Mouse (Mus musculus): ENCODE results near the gene Ewsr1. TPM values are rescaled to one million over a fixed set of nuclear protein-coding genes. Genes with fewer than 3 reads are reported as not detected.

Gene Ewsr1
- total and polyA plus RNA-seq, 3 experiments, result 399 to 1,267 (median 418) TPM

GRCm38 (mm10) chr11:5135914-5136313, 36.8 kb upstream of the Ewsr1 start:
- no peak for DNase-seq (ENCODE audit: extremely low read depth)
- Histone ChIP-seq H3K4me1 (ENCODE audit: control insufficient read depth in 1 of 2, insufficient read depth in 2 of 2) (no peaks in the 10 kb centered on the region), H3K9ac (ENCODE audit: insufficient read depth, low read depth) (no peak overlapping the region), H3K27me3 (replicated peaks) (peaks cover 40% of the 10 kb centered on the region), H3K27ac (ENCODE audit: insufficient read depth, low read depth) (no peak overlapping the region), H3K79me2 (replicated peaks; ENCODE audit: control insufficient read depth, extremely low read depth, insufficient read depth, poor library complexity, severe bottlenecking) (no peaks in the 10 kb centered on the region), H3K4me3 (replicated peaks in 1 of 3; ENCODE audit: low read depth in 2 of 3, low read length in 2 of 3, poor library complexity in 1 of 3) (no peak overlapping the region), H3K9me3 (replicated peaks; ENCODE audit: low read length) (no peaks in the 10 kb centered on the region), H3K36me3 (replicated peaks in 1 of 2; ENCODE audit: control insufficient read depth in 1 of 2, insufficient read depth in 1 of 2, low read length in 1 of 2) (no peaks in the 10 kb centered on the region), H3K4me2 (ENCODE audit: insufficient read depth, low read depth, poor library complexity, severe bottlenecking) (no peak overlapping the region)
- dilution Hi-C loops (cut with MboI; ENCODE audit: extremely low pct_ligation_motif_present, extremely low pct_unique_long_range_greater_than_20kb, low sequenced_read_pairs) (no loop called here), in situ Hi-C loops (cut with MboI; ENCODE audit: low pct_ligation_motif_present, low pct_unique_long_range_greater_than_20kb, low sequenced_read_pairs) (no loop called here)
- TF ChIP-seq IRF4 (IDR thresholded peaks at IDR 0.05; ENCODE audit: low read depth, low read length) (no peak), CTCF (conservative IDR thresholded peaks at IDR 0.05 in 1 of 2, IDR thresholded peaks at IDR 0.05 in 1 of 2; ENCODE audit: low read depth in 2 of 2, low read length in 2 of 2) (no peak), RAD21 (IDR thresholded peaks at IDR 0.05; ENCODE audit: low read depth, low read length) (no peak), NELFE (IDR thresholded peaks at IDR 0.05; ENCODE audit: low read depth, low read length) (no peak), USF2 (conservative IDR thresholded peaks at IDR 0.05; ENCODE audit: low read depth, low read length) (no peak), TCF12 (IDR thresholded peaks at IDR 0.05; ENCODE audit: low read depth, low read length) (no peak), ZMIZ1 (IDR thresholded peaks at IDR 0.05; ENCODE audit: low read depth, low read length) (no peak), E2F4 (IDR thresholded peaks at IDR 0.05; ENCODE audit: insufficient replicate concordance, low read depth, low read length) (no peak), MAZ (IDR thresholded peaks at IDR 0.05; ENCODE audit: low read depth, low read length) (no peak), ZNF384 (IDR thresholded peaks at IDR 0.05; ENCODE audit: low read depth, low read length) (no peak), PAX5 (IDR thresholded peaks at IDR 0.05; ENCODE audit: low read length) (no peak), MAFK (IDR thresholded peaks at IDR 0.05; ENCODE audit: insufficient replicate concordance, low read length) (no peak), ETS1 (conservative IDR thresholded peaks at IDR 0.05; ENCODE audit: low read depth, low read length) (no peak), SMC3 (IDR thresholded peaks at IDR 0.05; ENCODE audit: low read depth, low read length) (no peak), CHD2 (IDR thresholded peaks at IDR 0.05; ENCODE audit: low read length) (no peak), POLR2AphosphoS2 (IDR thresholded peaks at IDR 0.05; ENCODE audit: low read depth, low read length) (no peak)

GRCm38 (mm10) chr11:5132751-5133150, 33.7 kb upstream of the Ewsr1 start:
- Histone ChIP-seq H3K27ac (ENCODE audit: insufficient read depth, low read depth) (no peak overlapping the region), H3K36me3 (replicated peaks in 1 of 2; ENCODE audit: control insufficient read depth in 1 of 2, insufficient read depth in 1 of 2, low read length in 1 of 2) (no peaks in the 10 kb centered on the region), H3K9me3 (replicated peaks; ENCODE audit: low read length) (no peaks in the 10 kb centered on the region), H3K27me3 (replicated peaks) (peaks cover 44% of the 10 kb centered on the region), H3K4me1 (ENCODE audit: control insufficient read depth in 1 of 2, insufficient read depth in 2 of 2) (peaks cover 3 to 10% of the 10 kb centered on the region in 2 experiments), H3K4me3 (replicated peaks in 1 of 3; ENCODE audit: low read depth in 2 of 3, low read length in 2 of 3, poor library complexity in 1 of 3) (no peak overlapping the region), H3K4me2 (ENCODE audit: insufficient read depth, low read depth, poor library complexity, severe bottlenecking) (no peak overlapping the region), H3K9ac (ENCODE audit: insufficient read depth, low read depth) (no peak overlapping the region), H3K79me2 (replicated peaks; ENCODE audit: control insufficient read depth, extremely low read depth, insufficient read depth, poor library complexity, severe bottlenecking) (no peaks in the 10 kb centered on the region)
- TF ChIP-seq RCOR1 (conservative IDR thresholded peaks at IDR 0.05; ENCODE audit: low read depth, low read length), result no peak
- TF ChIP-seq KAT2A (IDR thresholded peaks at IDR 0.05; ENCODE audit: insufficient replicate concordance, low read length), result no peak
- TF ChIP-seq MAX (IDR thresholded peaks at IDR 0.05; ENCODE audit: low read length), result no peak
- TF ChIP-seq ZMIZ1 (IDR thresholded peaks at IDR 0.05; ENCODE audit: low read depth, low read length), result no peak
- TF ChIP-seq BHLHE40 (IDR thresholded peaks at IDR 0.05; ENCODE audit: low read depth, low read length), result no peak
- TF ChIP-seq GABPA (IDR thresholded peaks at IDR 0.05; ENCODE audit: insufficient replicate concordance, low read depth, low read length), result no peak
- no peak for TF ChIP-seq NRF1 (IDR thresholded peaks at IDR 0.05; ENCODE audit: low read depth, low read length)
- TF ChIP-seq CHD1 (IDR thresholded peaks at IDR 0.05; ENCODE audit: low read depth, low read length), result no peak
- no peak for TF ChIP-seq EP300 (IDR thresholded peaks at IDR 0.05; ENCODE audit: low read length)
- no peak for TF ChIP-seq TCF12 (IDR thresholded peaks at IDR 0.05; ENCODE audit: low read depth, low read length)
- no peak for TF ChIP-seq USF1 (IDR thresholded peaks at IDR 0.05; ENCODE audit: low read depth, low read length)
- TF ChIP-seq POLR2AphosphoS2 (IDR thresholded peaks at IDR 0.05; ENCODE audit: low read depth, low read length), result no peak
- TF ChIP-seq ETS1 (conservative IDR thresholded peaks at IDR 0.05; ENCODE audit: low read depth, low read length), result no peak
- no peak for TF ChIP-seq PAX5 (IDR thresholded peaks at IDR 0.05; ENCODE audit: low read length)
- TF ChIP-seq NELFE (IDR thresholded peaks at IDR 0.05; ENCODE audit: low read depth, low read length), result no peak
- TF ChIP-seq RAD21 (IDR thresholded peaks at IDR 0.05; ENCODE audit: low read depth, low read length), result no peak
- in situ Hi-C loops (cut with MboI; ENCODE audit: low pct_ligation_motif_present, low pct_unique_long_range_greater_than_20kb, low sequenced_read_pairs), result no loop called here
- DNase-seq (ENCODE audit: extremely low read depth), result no peak
- dilution Hi-C loops (cut with MboI; ENCODE audit: extremely low pct_ligation_motif_present, extremely low pct_unique_long_range_greater_than_20kb, low sequenced_read_pairs), result no loop called here
